Mouse (Mus musculus) megakaryocyte, embryonic 14.5 days (primary cell): ENCODE data around the gene Lrmda.

Experiments
- FLI1 ChIP-seq: IDR thresholded peaks from 2 replicates; pipeline ENCODE4 v1.6.1; 2012; ENCODE audit warnings: low read length, inconsistent platforms, mixed read lengths
- GATA1 ChIP-seq: IDR thresholded peaks from 3 replicates; pipeline ENCODE4 v1.6.1; 2012; ENCODE audit warnings: mixed read lengths, low read length, inconsistent platforms, borderline replicate concordance

DNA sequence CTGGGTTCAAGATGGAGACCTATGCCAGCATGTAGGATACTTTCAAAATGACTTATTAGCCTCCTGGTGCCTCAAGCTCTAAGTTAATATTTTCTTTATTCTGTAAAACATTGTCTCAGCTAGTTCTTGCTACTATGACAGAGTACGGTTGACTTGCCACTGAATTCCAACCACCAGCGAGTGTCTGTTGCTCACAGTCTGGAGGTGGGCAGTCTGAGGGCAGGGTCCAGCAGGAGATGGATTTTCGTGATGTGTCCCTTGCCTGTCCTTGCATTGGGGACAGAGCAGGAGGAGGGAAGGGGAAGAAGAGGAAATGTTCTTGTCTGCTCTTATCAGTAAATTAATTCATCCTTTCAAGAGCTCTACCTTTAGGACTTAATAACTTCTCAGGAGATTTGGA lies 559.5 kb downstream of the Lrmda start:
- TF ChIP-seq FLI1 (no peak), GATA1 (no peak)
